Mouse (Mus musculus): ENCODE results near the gene 1810010D01Rik.

DNA sequence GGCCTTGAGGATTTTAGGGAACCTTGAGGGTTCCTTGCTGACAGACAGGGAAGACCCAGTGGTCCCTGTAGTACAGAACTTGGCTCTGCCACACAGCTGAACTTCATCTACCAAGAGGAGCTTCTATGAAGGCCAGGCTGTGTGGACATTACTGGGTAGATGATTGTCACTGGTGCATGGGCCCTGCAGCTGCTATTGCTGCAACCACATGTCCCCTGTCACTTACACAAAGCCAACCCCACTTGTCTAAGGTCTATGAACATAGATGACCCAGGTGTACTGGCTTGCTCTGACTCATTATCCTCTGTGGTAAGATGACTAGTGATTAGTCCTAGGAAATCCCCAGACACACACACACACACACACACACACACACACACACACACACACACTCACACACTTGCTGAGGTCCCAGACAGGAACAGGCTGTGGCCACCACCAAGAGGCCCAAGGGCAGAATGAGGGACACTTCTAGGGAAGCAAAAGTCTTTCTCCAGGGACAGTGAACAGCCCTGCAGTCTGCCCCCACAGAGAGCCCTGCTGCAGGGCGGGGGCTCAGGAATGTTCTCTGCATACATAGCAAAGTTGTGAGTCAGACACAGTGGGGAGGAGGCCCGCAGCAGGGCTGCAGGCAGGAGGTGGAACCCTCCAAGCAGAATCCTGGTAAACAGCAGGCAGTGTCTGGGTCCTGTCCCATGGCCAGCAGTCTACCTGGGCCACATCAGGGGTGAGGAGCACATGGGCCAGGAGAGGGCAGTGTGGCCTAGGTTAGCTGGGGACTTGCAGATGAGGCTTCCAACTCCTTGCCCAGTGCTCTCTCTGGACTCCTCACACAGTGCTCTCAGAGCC is 14.1 kb upstream of the 1810010D01Rik start:
- TF ChIP-seq CTCF (IDR thresholded peaks at IDR 0.05; ENCODE audit: low read depth) (peak; percentile 46), EP300 (IDR thresholded peaks at IDR 0.05; ENCODE audit: low read depth) (no peak)

Data from liver, postnatal 0 days (tissue).